Mouse (Mus musculus): ENCODE results near the gene Wnk3. TPM values are rescaled to one million over a fixed set of nuclear protein-coding genes. Genes with fewer than 3 reads are reported as not detected.

The Wnk3 gene
- polyA plus RNA-seq (2017; shearing (Covaris generic)): 0.08 TPM

DNA sequence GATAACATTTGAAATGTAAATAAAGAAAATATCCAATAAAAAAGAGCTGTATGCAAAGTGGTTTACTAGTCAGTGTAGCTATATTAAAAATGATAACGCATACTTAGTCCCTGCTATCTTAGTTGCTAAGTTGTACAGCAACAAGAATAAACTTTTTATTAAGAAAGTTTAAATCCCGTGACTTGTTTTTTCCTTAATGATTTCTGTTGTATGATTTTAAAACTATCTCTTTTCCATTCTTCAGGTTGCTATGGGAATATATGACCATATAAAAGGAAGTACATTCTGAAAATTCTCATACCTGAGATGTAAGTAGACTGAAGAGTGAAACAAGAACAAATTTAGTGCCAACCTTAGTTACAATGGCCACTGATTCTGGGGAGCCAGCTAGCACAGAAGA, at the start of gene Wnk3:
Gene Wnk3 (plus strand): TSS at position 301 of the 400 bp plus-strand sequence.

DNA sequence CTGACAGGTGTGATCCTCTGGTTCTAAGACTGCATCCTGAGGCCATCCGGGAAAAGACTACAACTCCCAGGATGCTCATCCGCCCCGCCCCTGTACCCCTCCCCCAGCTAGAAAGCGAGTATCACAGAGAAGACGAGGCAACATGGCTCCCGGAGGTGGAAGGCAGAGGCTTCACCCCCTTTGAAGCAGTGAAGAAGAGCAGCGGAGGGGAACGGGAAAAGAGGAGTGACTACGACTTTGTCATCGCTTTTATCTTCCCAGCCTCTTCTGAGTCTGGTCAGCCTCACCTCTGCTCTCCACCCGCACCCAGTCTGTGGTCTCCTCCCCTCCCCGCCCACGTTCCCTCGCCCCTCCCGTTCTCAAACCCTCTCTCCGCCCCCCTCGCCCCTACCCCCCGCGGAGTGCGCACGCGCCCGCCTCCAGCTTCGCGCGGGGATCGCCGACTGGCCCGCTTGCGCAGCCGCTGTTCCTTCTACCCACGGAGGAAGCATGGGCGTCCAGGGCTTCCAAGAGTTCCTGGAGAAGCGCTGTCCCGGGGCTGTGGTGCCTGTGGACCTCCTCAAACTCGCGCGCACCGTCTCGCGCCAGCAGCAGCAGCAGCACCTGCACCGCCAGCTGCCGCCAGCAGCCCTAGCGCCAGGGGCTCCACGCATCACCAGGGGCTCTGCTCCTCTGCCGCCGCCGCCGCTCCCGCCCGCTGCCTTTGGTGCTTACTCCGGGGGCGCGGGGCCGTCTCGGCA, 146.1 kb downstream of the Wnk3 start, which contains the start of gene Fam120c:
Gene Fam120c (plus strand): TSS at position 415 of the 740 bp plus-strand sequence.

Other genes starting within 250 kb of the Wnk3 start
- gene Gnl3l, start 180.8 kb upstream of the Wnk3 start, polyA plus RNA-seq (2017; shearing (Covaris generic)): 19.8 TPM
- 0.51 TPM for gene Fgd1, start 151.9 kb upstream of the Wnk3 start, polyA plus RNA-seq (2017; shearing (Covaris generic))
- 25.0 TPM for gene Tsr2, start 101.5 kb upstream of the Wnk3 start, polyA plus RNA-seq (2017; shearing (Covaris generic))
- 4.3 TPM for gene Fam120c, start 146.1 kb downstream of the Wnk3 start, polyA plus RNA-seq (2017; shearing (Covaris generic))